Mouse (Mus musculus): ENCODE measurements at regions not wholly inside any gene's neighbourhood (a gene's known extent, or its start where the extent isn't known, plus 50 kb on each side); places are given as distances from the start of the nearest gene placed in this dataset.

DNA sequence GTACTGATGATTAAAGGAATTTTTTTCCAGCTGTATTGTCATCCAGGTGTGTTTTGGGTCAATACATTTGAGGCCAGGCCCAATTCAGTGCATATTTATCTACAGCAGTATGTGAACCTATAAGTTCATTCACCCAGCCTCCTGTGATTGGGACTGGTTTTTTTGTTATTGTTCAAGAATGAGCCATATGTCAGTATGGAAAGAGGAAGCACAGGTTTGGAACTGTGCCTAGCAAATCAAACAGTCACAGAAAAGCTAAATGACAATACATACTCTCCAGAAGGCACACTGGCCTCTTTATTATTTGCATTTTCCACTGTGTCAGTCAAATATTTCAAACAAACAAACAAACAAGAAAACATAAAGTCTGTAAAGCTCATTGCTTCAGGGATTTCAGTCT lies 134.7 kb downstream of the Rnd3 start:
- DNase-seq (ENCODE audit: low spot score): no peak

DNA sequence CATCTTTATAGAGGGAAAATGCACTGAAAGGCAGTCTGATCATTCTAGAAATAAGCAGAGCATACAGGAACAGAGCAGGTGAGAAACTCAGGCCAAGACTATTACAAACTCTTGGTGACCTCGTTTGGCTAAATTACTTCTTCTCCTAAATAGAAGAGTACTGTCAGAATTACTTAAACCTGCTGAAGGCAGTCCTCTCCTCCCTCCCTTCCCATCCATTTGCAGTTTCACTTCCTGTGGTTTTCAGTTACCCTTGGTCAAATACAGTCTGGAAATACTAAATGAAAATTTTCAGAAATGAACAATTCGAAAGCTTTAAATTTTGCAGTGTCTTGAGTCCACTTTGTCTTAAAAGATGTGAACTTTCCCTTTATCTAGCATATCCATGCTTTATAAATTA lies 135.8 kb downstream of the Rnd3 start:
- no peak for DNase-seq (ENCODE audit: low spot score)

GRCm38 (mm10) chr2:51008251-51008533 lies 140.7 kb downstream of the Rnd3 start:
- no peak for DNase-seq (ENCODE audit: low spot score)

GRCm38 (mm10) chr2:51007409-51008250 lies 141.3 kb downstream of the Rnd3 start:
- no peak for DNase-seq (ENCODE audit: low spot score)

DNA sequence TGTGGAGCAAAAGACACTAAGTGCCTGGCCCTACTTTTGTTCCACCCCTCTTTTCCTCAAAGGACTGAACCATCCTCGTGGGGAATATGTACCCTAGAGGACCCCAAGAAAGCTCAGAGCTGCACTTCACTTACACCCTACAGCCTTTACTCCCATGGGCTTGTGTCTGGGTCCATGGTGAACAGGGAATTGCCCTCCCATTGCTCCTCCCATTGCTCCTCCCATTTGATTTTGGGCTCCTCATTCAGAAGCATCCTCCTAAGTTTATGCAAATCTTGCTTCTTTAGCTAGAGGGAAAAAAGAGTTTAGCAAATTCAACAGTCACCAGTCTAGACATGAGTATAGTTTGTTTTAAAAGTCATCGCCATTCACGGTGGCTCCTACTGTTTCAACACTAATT lies 142.1 kb downstream of the Rnd3 start:
- no peak for DNase-seq (ENCODE audit: low spot score)

GRCm38 (mm10) chr2:51001548-51001947 lies 147.4 kb downstream of the Rnd3 start:
- DNase-seq (ENCODE audit: low spot score): no peak

GRCm38 (mm10) chr2:50983883-50984410 lies 165.0 kb downstream of the Rnd3 start:
- DNase-seq (ENCODE audit: low spot score): no peak

- no peak for DNase-seq (ENCODE audit: low spot score)
Measured at GRCm38 (mm10) chr2:50982571-50982970, 166.3 kb downstream of the Rnd3 start.

GRCm38 (mm10) chr2:50978356-50978755 lies 170.6 kb downstream of the Rnd3 start:
- DNase-seq (ENCODE audit: low spot score): no peak

- DNase-seq (ENCODE audit: low spot score): peak; percentile 6
Measured at GRCm38 (mm10) chr2:50971131-50971825, 177.6 kb downstream of the Rnd3 start.

DNA sequence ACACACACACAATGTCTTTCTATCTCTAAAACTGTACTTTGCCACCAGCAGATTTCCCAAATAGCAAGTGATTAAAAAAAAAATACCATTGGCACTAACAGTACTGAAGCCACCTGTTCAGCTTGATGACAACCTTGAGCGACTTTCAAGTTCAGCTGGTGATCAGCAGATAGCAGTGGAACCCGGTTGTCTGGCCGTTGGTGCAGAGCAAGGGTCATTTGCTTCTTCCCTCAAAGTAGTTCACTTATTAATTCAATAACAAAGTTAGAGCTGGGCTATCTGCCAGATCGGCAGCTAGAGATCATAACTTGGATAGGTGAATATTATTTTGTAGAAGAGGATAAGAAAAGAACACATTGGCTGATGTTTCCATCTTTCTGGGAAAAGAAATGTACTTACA lies 180.5 kb downstream of the Rnd3 start:
- DNase-seq (ENCODE audit: low spot score): no peak

- DNase-seq (ENCODE audit: low spot score): no peak
Measured at GRCm38 (mm10) chr2:50967826-50968225, 181.1 kb downstream of the Rnd3 start.

- DNase-seq (ENCODE audit: low spot score): no peak
Measured at GRCm38 (mm10) chr2:50967133-50967532, 181.8 kb downstream of the Rnd3 start.

- DNase-seq (ENCODE audit: low spot score): no peak
Measured at GRCm38 (mm10) chr2:50965485-50966017, 183.4 kb downstream of the Rnd3 start.

GRCm38 (mm10) chr2:50964062-50964461 lies 184.8 kb downstream of the Rnd3 start:
- no peak for DNase-seq (ENCODE audit: low spot score)

- DNase-seq (ENCODE audit: low spot score): no peak
Measured at GRCm38 (mm10) chr2:50961049-50961448, 187.9 kb downstream of the Rnd3 start.

- no peak for DNase-seq (ENCODE audit: low spot score)
Measured at GRCm38 (mm10) chr2:50959323-50959722, 189.6 kb downstream of the Rnd3 start.

- DNase-seq (ENCODE audit: low spot score): no peak
Measured at GRCm38 (mm10) chr2:50954361-50955066, 194.4 kb downstream of the Rnd3 start.

- no peak for DNase-seq (ENCODE audit: low spot score)
Measured at GRCm38 (mm10) chr2:50951027-50951426, 197.9 kb downstream of the Rnd3 start.

GRCm38 (mm10) chr2:50949717-50950116 lies 199.2 kb downstream of the Rnd3 start:
- DNase-seq (ENCODE audit: low spot score): no peak

GRCm38 (mm10) chr2:50945526-50945925 lies 203.4 kb downstream of the Rnd3 start:
- no peak for DNase-seq (ENCODE audit: low spot score)

DNA sequence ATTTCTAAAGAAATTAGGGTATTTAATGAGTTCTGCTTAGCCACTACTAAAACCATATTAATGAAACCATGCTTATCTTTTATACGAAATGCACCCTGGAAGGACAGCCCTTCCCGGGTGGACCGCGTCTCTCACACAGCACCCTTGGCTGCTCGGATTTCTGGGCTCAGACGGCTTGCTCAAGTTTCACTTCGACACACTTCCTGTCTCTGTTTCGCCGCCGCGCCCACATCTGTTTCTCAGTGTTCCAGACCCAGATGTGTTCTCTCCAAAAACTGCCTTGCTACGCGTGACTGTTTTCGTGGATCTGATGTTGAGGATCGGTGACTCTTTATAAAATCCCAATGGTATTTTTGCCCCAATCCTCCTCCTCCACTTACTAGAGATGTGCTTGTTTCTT lies 205.7 kb downstream of the Rnd3 start:
- DNase-seq (ENCODE audit: low spot score): peak; percentile 44

All from heart, adult 8-10 months (tissue).